Mouse (Mus musculus): ENCODE data around the gene Aldh16a1.
"Not testable (repeated sequence)": the region's sequence is repeated elsewhere in the genome, so short reads cannot be mapped to it uniquely, and the experiment has no call there.

The Aldh16a1 gene

DNA sequence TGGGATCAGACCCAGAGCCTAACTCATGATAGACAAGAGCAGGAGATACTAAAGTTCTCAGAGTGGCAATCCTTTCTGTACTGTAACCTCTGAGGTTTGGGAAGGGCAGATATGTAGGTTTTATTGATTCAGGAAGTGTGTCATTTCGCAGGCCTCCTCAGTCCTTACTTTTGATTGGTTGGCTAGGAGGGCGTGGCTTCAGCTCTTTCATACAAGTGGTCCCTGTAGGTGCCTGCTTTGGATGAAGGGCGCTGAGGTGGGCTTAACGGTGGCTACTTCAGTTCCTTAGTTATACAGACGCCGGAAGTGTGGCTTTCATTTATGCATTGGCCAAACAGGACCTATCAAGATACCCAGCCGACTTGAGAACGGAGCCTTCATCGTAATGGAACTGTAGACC is 1.2 kb upstream of the Aldh16a1 start:
- DNase-seq, result no peak

DNA sequence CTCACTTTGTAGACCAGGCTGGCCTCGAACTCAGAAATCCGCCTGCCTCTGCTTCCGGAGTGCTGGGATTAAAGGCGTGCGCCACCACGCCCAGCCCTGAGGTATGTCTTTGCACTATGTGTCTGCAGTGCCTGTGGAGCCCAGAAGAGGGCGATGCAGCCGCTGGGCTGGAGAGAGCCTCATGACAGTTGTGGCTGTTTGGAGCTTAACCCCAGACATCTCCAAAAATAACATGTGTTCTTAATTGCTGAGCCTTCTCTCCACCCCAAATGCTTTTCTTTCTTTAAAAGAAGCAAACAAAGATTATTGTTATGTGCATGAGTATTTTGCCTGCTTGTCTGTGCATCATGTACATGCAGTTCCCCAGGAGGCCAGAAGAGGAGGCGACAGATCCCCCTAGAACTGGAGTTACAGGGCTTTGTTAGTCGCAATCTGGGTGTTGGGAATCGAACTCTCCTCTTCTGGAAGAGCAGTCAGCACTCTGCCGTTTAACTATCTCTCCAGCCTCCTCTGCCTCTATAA is 670 bp upstream of the Aldh16a1 start:
- peak; percentile 40 to 76 for DNase-seq

DNA sequence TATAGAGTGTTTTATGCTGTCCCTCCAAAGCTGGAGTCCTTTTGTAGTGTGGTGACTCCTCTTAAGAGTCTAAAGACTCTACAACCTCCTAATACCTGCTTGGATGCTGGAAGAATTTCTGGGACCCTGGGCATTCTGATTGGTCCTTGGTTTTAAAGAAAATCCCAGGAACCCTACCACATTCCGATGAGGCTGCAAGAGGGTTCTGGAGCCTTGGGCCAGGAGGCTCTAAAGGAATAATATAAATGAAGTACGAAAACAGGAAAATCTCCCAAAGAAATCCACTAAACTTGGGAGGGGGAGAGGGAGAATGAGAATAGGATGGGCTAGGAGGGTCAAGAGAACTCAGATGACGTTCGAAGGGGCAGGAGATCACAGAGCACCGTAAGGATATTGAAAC is 798 bp downstream of the Aldh16a1 start:
- no peak for DNase-seq

DNA sequence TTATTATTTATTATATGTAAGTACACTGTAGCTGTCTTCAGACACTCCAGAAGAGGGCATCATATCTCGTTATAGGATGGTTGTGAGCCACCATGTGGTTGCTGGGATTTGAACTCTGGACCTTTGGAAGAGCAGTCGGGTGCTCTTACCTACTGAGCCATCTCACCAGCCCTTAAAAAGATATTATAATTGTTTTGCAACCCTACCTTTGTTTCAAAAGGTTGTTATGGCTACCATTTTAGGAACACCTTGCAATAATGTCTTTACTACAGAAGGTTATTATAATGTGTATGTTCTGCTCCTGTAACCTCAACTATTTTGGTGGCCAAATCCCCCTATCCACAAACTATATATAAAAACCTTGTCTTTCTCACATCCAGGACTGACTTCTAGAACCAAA is 1.3 kb downstream of the Aldh16a1 start:
- DNase-seq, result not testable (repeated sequence)

DNA sequence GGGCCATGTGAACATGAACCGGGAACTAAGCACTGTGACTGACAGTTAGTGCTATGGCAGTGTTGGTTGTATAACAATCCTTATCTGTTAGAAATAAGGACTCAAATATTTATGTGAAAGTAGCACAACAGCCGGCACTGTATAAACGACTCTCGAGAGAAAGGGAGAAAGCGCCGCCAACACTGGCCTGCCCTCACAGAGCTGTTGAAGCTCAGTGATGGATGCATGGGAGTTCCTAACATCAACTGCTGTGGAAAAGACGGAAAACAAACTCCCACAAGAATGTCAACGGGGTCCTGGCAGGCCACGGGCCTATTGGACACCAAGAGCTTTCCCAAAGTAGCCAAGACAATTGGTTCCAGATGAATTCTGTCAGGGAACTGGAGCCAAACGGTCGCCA is 3.1 kb downstream of the Aldh16a1 start:
- peak; percentile 47 to 55 for DNase-seq

DNA sequence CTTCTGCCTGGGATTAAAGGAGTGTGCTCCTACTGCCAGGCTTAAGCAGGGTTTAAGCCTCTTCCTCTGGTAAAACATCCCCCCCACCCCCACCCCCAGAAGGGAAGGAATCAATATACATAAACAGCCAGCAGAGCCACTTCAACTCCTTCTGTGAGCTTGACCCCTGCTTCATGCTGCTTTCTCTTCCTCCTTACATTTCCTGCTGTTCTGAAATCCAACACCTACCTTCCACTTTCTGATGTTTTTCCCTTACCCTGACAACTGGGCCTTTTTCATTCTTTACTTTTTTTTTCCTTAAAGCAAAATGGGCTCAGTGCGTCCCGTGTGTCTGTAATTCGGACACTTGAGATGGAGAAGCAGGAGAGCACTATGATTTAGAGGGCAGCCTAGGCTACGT is 4.1 kb downstream of the Aldh16a1 start:
- DNase-seq, result no peak

DNA sequence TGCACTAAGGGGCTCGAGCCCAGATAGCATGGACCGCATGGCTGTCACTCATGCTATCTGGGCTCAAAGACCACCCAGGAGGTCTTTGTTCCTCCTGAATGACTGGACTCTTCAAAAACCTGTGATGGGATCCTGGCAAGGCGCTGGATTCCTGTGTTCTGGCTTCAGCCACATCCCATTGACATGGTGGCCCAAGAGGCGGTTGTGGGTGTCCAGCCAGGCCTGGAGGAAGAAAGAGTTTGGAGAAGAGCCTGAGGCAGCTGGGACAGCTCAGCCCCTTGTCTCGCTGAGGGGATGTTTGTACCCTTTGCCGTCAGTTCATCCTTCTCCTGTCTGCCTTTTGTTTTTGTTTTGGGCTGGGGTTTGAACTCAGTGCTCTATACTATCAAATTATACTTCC is 4.8 kb downstream of the Aldh16a1 start:
- DNase-seq, result peak; percentile 50 to 56

DNA sequence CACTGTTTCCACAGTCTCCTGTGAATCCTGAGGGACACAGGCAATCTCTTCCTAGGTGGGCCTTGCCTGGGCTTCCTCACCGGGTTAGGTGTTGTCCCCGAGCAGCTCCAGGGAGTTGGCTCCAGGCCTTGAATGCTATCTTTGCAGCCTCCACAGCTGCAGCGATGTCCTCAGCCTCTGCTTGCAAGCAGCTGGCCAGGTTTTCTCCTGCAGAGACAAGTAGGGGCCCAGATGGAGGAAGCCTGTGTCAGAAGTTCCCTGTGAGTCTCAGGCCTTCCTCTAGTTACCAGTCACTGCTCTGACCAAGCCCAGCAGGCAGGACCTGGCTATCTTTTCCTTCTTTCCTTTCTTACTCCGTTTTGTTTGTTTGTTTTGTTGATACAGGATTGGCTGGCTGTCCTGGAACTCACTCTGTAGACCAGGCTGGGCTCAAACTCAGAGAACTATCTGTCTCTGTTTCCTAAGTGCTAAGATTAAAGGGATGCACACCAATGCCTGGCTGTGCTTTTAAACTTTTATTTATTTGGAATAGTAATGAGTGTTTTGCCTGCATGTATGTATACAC is 5.8 kb downstream of the Aldh16a1 start:
- DNase-seq, result no peak

DNA sequence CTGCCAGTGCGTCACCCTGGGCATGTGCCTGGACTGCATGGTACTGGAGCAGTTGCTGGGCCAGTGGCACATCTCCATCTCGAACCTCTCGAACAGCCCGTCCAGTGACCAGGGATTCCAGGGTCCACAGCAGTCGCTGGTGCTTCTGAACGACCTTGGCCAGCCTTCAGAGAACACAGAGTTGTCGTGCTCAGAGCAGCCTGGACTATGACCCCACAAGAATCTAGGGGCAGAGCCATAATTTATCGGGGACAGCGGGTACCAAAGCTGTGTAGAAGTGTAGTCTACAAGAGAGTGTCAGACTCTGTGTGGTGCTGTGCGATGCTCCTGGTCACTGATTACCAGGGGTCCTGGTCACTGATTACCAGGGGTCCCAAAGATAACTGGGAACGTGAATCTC is 6.5 kb downstream of the Aldh16a1 start:
- peak; percentile 65 to 66 for DNase-seq

DNA sequence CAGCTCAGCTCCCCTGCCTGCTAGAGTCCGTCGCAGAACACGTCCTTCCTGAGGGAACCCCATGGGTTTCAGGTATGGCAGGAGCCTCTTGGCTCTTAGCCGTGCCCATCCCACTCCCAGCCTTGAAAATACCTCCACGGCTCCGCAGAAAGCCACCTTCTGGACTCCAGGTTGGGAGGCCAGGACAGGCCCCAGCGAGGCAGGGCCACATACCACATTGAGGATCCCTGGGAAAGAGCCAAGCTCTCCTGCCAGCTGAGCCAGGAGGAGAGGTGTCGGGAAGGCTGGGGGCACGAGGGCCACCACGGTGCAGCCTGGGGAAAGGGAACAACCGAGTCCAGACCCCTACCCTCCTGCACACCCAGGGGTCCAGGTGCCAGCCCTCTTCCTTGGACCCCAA is 7.1 kb downstream of the Aldh16a1 start:
- DNase-seq, result peak; percentile 56 to 61

DNA sequence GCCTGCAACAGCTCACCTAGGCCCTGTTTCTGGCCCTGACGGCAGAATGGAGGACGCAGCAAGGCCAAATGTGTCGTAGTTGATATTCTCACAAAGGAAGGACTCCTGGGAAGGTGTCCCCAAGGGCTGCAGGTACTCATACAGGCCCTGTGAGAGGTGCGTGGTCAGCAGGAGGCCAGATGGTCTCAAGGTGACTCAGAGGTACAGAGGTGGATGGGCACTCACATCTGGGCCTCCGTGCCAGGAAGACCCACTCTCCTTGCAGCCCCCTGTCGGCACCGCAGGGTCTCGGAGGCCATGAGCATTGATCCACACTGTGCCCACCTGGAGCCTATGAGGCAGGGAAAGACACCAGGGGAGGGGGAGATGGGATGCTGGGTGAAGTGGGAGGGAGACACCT is 8.9 kb downstream of the Aldh16a1 start:
- DNase-seq, result no peak

DNA sequence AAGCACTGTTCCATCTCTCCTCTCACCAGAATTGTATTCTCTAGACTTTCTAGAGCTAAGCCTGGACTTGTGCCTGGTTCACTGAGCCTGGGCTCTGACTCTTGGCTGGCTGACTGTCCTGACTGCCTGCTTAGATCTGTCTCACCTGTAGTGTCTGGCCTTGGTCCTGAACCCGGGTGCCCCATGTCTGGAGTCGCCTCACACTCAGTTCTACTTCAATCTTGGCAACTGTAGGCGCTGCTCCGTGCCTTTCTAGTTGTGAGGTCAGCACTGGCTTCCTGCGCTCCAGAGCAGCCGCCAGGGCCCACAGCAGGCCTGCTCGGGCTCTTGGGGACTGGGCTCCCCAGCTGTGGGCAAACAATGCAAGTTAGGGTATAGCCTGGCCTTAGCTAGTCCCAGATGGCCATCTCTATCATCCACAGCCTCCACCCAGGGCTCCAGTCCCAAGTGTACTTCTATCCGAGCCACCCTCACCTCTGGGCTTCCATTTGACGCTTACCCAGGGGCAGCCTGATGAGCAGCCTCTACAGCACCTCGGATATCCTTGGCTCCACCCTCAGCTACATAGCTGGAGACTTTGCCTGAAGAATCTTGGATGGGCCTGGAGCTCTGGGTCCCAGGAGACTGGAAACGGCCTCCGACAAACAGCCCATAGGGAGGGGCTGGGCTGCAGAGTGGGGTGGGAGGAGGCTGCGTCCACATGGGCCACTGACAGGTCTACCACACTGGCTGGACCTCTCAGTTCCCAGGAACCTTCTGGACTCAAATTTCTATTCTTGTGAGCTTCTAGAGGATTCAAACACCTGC is 9.8 kb downstream of the Aldh16a1 start:
- no peak for DNase-seq

DNA sequence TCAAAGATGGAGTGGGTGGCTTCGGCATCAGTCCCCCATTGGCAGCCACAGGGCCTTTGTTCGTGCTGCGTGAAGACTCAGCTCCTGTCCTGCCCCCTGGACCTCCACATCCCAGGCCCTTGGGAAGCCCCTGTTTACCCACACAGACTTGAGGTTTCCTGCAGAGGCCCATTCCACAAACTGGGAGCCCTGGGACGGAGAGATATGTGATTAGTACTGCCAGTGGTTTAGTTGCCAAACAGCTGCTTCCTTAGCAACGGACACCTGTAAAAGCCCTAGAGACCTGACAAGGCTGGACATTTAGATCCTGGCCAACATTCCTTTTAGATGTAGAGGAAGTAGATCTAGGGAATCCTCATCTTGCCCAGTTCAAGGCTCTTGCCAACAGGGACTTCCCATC is 12.5 kb downstream of the Aldh16a1 start:
- no peak for DNase-seq

DNA sequence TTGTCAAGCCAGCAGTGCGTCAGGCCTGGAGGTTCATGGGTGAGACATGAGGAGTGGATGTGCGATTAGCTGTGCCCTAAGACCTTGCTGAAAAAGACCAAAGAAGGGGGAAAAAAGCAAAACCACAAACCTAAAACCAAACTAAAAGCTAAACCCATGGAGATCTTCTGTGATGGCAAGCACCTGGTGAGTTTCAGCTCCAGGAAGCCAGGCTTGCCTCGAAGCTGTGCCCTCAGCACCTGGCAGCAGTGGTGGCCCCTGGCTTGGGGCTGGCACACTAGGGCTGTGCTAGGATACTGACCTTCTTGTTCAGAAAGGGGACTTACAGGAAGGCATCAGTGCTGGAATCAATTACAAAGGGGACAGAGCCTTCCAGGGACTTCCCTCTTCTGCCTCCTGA is 13.1 kb downstream of the Aldh16a1 start:
- no peak for DNase-seq

DNA sequence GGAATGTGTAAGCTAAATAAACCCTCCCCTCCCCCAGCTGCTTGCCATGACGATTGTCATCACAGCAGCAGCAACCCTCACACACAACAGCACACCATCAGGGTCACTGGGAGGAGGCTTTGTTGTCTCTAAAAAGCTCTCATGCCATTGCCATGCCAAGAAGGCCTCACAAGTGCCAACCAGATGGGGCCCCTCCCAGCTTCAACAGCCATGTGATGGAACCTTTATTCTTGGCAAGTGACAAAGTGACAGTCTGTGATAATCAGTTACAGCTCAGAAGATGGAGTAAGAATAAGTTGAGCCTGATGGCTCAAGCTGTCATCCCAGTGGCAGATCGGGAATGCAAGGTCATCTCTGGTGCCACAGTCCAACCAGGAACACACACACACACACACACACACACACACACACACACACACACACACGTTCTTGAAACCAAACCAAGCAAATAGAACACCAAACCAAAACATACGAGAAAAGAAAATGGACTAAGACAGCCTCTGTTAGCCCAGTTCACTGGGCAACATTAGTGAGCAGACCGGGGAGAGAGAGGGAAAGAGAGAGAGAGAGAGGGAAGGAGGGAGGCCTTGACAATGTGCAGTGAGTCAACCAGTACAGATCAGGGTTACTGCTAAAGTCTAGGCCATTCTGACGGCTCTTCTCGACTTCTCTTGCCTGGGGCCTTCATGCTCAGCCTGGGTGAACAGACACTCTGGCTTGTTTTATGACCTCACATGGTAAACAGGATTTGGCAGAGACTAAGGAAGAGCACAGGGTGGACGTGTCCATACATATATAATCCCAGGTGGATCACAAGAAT is 14.3 kb downstream of the Aldh16a1 start:
- DNase-seq, result no peak

DNA sequence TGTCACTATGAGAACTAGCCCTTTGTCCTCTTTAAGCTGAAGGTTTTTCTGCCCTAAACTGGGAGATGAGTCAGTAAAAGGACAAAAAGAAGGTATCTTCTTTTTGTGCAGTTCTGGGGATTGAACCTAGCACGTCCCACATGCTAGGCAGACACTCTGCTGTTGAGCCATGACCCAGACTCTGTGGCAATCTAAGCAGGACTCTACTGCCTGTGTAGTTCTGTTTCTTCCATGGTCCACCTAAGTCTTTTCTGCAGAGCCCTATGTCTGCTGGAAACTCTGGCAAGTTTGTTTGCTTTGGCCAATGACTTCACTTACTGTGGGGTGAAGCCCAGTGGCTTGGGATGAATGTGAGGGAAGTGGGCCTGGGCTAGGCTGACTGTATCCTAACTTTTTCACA is 16.0 kb downstream of the Aldh16a1 start:
- DNase-seq, result no peak

DNA sequence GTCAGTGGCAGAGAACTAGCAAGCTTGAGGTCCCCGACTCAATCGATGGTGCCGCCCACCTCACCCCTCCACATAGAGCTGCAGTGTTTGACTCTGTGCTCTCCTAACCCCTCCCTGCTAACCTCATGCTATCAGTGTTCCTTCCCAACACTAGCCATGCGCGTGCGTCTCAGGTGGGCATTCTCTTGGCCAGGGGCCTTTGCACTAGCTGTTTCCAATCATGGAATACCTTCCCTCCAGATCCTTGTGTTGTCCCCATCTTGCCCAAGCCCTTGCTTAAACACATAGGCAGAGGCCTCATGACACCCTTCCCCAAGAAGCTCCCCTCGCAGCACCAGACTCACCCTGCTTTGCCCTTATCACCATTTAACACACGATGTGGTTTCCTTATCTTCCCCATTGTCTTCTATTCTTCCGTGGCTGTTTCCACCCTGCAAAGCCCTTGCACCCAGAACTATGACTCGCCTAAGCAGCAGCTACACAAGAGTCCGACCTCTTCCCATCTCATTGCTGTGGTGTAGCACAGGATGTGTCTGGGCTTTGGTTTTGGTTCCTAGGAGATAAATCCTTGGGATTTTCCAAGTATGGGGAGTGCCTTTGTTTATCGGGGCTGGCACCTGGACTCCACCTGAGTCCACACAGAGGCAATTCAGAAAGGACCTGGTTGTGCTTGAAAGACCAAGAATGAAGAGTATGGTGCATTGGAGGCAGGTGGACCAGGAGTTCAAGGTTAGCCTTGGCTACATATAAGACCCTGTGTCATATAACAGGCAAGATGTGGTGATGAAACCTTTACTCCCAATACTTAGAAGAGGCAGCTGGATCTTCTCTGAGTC is 17.0 kb downstream of the Aldh16a1 start:
- no peak for DNase-seq

DNA sequence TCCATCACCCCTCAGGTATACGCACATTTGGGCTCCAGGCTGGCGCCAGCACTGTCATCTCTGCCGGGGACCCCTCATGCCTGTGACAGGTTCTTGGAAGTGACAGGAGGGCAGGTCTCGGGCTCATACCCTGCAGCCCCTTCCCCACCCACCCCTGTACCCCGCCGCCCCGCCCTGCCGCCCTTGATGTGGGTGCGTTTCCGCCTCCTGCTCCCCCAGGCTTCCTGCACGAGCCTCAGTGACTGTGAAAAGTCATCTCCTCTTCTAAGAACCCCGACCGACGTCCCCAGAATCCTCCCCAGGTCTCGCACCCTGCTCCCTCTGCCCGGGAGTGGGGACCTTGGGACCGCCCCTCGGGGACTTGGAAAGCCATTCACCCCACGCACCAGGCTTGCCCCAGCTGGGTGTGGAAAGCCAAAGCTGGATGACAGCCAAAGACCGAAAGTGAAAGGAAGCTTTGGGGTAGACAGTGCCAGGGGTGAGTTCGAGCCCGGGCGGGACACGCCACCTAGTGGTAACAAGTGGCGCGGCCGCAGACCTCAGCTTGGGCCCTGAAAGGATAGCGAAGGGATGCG is 18.3 kb downstream of the Aldh16a1 start, which contains the start of the genes Gm45713 and Flt3l:
Gene Gm45713, minus strand, starts transcription at position 239 of the 575 bp plus-strand sequence.
Gene Flt3l, minus strand, starts transcription at position 440 of the 575 bp plus-strand sequence.
- peak; percentile 93 to 95 for DNase-seq

DNA sequence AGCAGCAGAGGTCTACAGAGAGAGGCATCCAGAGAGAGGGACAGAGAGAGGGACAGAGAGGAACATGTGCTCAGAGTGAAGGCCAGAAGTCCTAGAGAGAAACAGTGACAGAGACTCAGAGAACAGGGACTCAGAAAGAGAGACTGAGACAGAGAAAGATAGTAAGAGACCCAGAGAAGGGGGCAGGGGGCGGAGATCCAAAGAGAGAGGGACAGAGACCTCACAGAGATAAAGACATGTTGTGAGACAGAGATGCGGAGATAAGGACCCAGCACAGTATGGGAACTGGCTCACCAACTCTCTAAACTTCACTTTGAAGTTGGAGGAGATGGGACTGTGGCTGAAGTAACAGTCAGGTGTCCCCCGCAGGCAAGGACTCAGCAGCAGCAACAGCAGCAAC is 19.0 kb downstream of the Aldh16a1 start:
- DNase-seq, result no peak

DNA sequence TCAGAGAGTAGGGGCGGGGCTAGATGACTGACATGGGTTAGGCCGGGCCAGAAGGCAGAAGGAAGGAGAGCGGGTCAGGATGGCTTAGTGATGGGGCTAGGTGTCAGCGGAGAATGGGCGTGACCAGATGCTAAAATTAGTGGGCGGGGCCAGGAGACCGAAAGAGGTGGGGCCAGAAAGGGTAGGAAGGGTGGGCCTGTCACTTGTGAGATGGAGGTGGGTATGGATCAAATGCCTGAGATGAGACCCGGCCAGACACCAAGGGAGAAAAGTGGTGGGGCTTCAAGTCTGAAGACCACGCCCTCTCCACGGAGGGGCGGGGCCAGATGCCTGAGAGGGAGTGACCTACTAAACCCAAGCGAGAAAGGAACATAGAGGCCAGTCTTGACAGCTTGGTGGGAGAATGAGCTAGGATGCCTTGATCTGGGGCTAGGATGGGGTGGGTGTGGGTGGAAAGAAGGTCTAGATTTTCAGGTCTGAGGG is 19.8 kb downstream of the Aldh16a1 start:
- DNase-seq, result peak in 1 of 2 experiments; percentile 70

DNA sequence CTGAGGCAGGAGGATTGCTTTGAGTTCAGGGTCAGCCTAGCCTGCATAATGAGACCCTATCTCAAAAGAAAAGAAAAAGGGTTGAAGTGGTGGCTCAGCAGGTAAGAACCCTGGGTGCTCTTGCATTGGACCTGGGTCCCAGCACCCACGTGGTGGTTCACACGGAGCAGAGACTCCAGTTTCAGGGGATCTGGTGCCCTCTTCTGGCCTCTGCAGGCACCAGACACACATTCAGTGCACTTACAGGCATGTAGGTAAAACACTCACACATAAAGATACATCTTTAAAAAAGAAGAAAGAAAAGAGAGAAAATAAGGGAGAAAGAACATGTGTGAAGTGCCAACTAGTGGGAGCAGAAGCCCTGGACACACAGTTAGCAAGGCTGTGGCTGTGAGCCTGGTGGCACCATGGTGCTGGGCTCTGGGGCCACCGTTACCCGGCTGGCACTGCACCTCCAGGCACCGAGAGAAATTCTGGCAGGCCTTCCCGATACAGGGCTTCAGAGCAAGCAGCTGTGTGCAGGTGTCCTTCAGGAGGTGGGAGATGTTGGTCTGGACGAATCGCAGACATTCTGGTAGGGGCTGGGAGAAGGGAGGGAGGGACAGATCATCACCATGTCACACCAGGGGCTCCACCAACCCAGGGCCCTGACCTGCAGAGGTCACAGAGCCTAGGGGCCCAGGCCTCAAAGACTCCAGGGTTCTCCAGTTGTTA is 20.8 kb downstream of the Aldh16a1 start:
- DNase-seq, result no peak

Data from kidney, postnatal 36 days (tissue).